In the genomic region with DNA sequence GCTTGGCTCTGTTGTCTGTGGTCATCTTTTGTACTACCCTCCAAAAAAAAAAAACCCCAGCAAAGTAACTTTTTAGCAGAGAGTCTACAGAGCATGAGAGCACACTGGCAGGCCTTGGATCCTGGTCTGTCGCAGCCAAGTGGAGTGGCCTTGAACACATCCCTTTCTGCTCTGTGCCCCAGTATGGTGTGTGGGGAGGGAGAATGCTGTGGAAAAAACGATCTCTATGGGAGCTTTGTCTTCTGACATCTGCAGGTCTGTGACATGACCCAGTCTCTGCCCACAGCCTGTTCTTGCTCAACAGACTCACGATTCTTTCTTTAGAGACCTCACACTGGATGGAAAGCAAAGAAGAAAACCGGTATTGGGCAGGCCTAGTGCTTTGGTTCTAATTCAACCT, we compare ENCODE assay signal across 8 mouse cellular contexts. TPM values are rescaled to one million over a fixed set of nuclear protein-coding genes. Genes with fewer than 3 reads are reported as not detected.
A peak's percentile ranks its signal among the peaks of the same experiment; 100 is the strongest.
DNase-seq lines count a peak whose midpoint lies in the region; ATAC-seq and TF ChIP-seq lines count a peak whose summit lies in the region.

No protein-coding gene starts in this region.

- intact Hi-C loops in left cerebral cortex, adult 2 months (cut with DNase I), result loop anchor here (5.0 to 10.0 kb wide), 3 partner anchors 59 to 351 kb away; a partner anchor contains a TSS
- intact Hi-C loops in left cerebral cortex, postnatal 10 days (cut with DNase I), result loop anchor here (5.0 kb wide), 1 partner anchor 59 kb away; no protein-coding TSS in a partner anchor
- intact Hi-C loops in left cerebral cortex, postnatal 36 days (cut with DNase I), result loop anchor here (2.0 to 5.0 kb wide), 2 partner anchors 16 to 59 kb away; a partner anchor contains a TSS

- H3K27ac ChIP-seq in left cerebral cortex, adult 2 months, result peak overlapping the region; percentile 96
- H3K27ac ChIP-seq in embryonic facial prominence, embryonic 13.5 days, result peak overlapping the region; percentile 88; the same call in 1 of the 2 replicates
- peak overlapping the region; percentile 89 for H3K27ac ChIP-seq in hindbrain, postnatal 0 days
- no peak overlapping the region for H3K27ac ChIP-seq in neural tube, embryonic 12.5 days

- peak overlapping the region; percentile 87 for H3K4me2 ChIP-seq in embryonic facial prominence, embryonic 13.5 days
- peak overlapping the region; percentile 98 for H3K4me2 ChIP-seq in hindbrain, postnatal 0 days (ENCODE audit: low read depth, low read length)
- H3K4me2 ChIP-seq in neural tube, embryonic 12.5 days (replicated peaks), result peak overlapping the region; percentile 93

- no peak for DNase-seq in left cerebral cortex, adult 2 months (ENCODE audit: extremely low spot score in 1 of 2, low spot score in 2 of 2)
- DNase-seq in left cerebral cortex, postnatal 10 days (ENCODE audit: extremely low spot score in 1 of 2, low spot score in 2 of 2), result no peak
- no peak for DNase-seq in hindbrain, postnatal 0 days (ENCODE audit: low spot score)
- DNase-seq in frontal cortex, postnatal 10 days (ENCODE audit: low spot score in 2 of 2), result no peak
- no peak for DNase-seq in left cerebral cortex, postnatal 36 days (ENCODE audit: low spot score in 2 of 2)
- no peak for DNase-seq in layer of hippocampus, adult 9-11 months

- H3K27me3 ChIP-seq in embryonic facial prominence, embryonic 13.5 days, result no peaks in the 10 kb centered on the region
- no peaks in the 10 kb centered on the region for H3K27me3 ChIP-seq in hindbrain, postnatal 0 days (ENCODE audit: insufficient read depth, low read length)
- no peaks in the 10 kb centered on the region for H3K27me3 ChIP-seq in neural tube, embryonic 12.5 days (replicated peaks)

- H3K4me1 ChIP-seq in embryonic facial prominence, embryonic 13.5 days, result peaks cover 34% of the 10 kb centered on the region
- H3K4me1 ChIP-seq in hindbrain, postnatal 0 days (ENCODE audit: insufficient read depth, low read length), result peaks cover 24% of the 10 kb centered on the region
- H3K4me1 ChIP-seq in neural tube, embryonic 12.5 days, result peaks cover 21% of the 10 kb centered on the region

- H3K36me3 ChIP-seq in embryonic facial prominence, embryonic 13.5 days, result peaks cover 28% of the 10 kb centered on the region
- H3K36me3 ChIP-seq in hindbrain, postnatal 0 days (ENCODE audit: insufficient read depth, low read length), result peaks cover 22% of the 10 kb centered on the region
- peaks cover 32% of the 10 kb centered on the region for H3K36me3 ChIP-seq in neural tube, embryonic 12.5 days

- 65% methylated on average over 4 of the region's 4 CpGs for WGBS in embryonic facial prominence, embryonic 13.5 days
- WGBS in hindbrain, postnatal 0 days, result 56% methylated on average over 4 of the region's 4 CpGs
- 74% methylated on average over 4 of the region's 4 CpGs for WGBS in neural tube, embryonic 12.5 days

- no peaks in the 10 kb centered on the region for H3K9me3 ChIP-seq in embryonic facial prominence, embryonic 13.5 days
- H3K9me3 ChIP-seq in hindbrain, postnatal 0 days (ENCODE audit: low read length), result no peaks in the 10 kb centered on the region
- H3K9me3 ChIP-seq in neural tube, embryonic 12.5 days, result no peaks in the 10 kb centered on the region

- no peak for TF ChIP-seq CTCF in left cerebral cortex, adult 2 months (IDR thresholded peaks at IDR 0.05)
- no peak for TF ChIP-seq CTCF in hindbrain, postnatal 0 days (IDR thresholded peaks at IDR 0.05; ENCODE audit: low read depth)

- no peak overlapping the region; the same call in 1 of the 2 replicates for H3K4me3 ChIP-seq in left cerebral cortex, adult 2 months
- H3K4me3 ChIP-seq in embryonic facial prominence, embryonic 13.5 days, result peak overlapping the region; percentile 77
- 0 out of 2 replicates have a peak overlapping the region, but pooled peaks have one; percentile 73 for H3K4me3 ChIP-seq in hindbrain, postnatal 0 days (ENCODE audit: low read length)
- no peak overlapping the region for H3K4me3 ChIP-seq in neural tube, embryonic 12.5 days

- H3K9ac ChIP-seq in embryonic facial prominence, embryonic 13.5 days, result peak overlapping the region; percentile 90
- H3K9ac ChIP-seq in hindbrain, postnatal 0 days (replicated peaks; ENCODE audit: low read length), result no peak overlapping the region
- peak overlapping the region; percentile 81; the same call in 1 of the 2 replicates for H3K9ac ChIP-seq in neural tube, embryonic 12.5 days

- ATAC-seq in embryonic facial prominence, embryonic 13.5 days (ENCODE audit: insufficient number of reproducible peaks, insufficient read depth, low FRiP score, low TSS enrichment, low read depth), result no peak
- ATAC-seq in hindbrain, postnatal 0 days, result no peak
- no peak for ATAC-seq in neural tube, embryonic 12.5 days (ENCODE audit: low FRiP score, low read depth)

RNA-seq across cellular contexts. Expression of a gene that starts 1.6 kb away (rescaled TPM):
- 100 to 1,000 TPM; 155 to 166 TPM for total RNA-seq in left cerebral cortex, adult 2 months (2021)
- 100 to 1,000 TPM; 260 to 263 TPM for total RNA-seq in left cerebral cortex, postnatal 10 days (2021)
- 56.7 and 56.9 TPM in 2 replicates for polyA plus RNA-seq in embryonic facial prominence, embryonic 13.5 days (2015; fragmentation: Nextera tagmentation; extraction: Ambion mirVana)
- total RNA-seq in hindbrain, postnatal 0 days (2014; rRNA removed), result 109 and 132 TPM in 2 replicates
- 99.9 and 107 TPM in 2 replicates for polyA plus RNA-seq in hindbrain, postnatal 0 days (2015; fragmentation: Nextera tagmentation; extraction: Ambion mirVana)
- polyA plus RNA-seq in neural tube, embryonic 12.5 days (2016; fragmentation: Nextera tagmentation; extraction: Ambion mirVana), result 79.0 and 79.6 TPM in 2 replicates
- 100 to 1,000 TPM; 148 to 172 TPM for total RNA-seq in left cerebral cortex, postnatal 36 days (2021)

RNA-seq across cellular contexts. Expression of a gene that starts 5.2 kb away (rescaled TPM):
- total RNA-seq in left cerebral cortex, adult 2 months (2021), result 1 to 10 TPM; 2.4 to 3.4 TPM
- total RNA-seq in left cerebral cortex, postnatal 10 days (2021), result 1 to 10 TPM; 2.6 to 3.5 TPM
- polyA plus RNA-seq in embryonic facial prominence, embryonic 13.5 days (2015; fragmentation: Nextera tagmentation; extraction: Ambion mirVana), result 1.6 and 3.1 TPM in 2 replicates
- total RNA-seq in hindbrain, postnatal 0 days (2014; rRNA removed), result 0.43 and 3.4 TPM in 2 replicates
- 0.92 and 0.99 TPM in 2 replicates for polyA plus RNA-seq in hindbrain, postnatal 0 days (2015; fragmentation: Nextera tagmentation; extraction: Ambion mirVana)
- 1.3 and 2.0 TPM in 2 replicates for polyA plus RNA-seq in neural tube, embryonic 12.5 days (2016; fragmentation: Nextera tagmentation; extraction: Ambion mirVana)
- 1 to 10 TPM in 1 of 2 experiments, under 1 TPM in 1; 0.99 to 3.0 TPM for total RNA-seq in left cerebral cortex, postnatal 36 days (2021)

RNA-seq across cellular contexts. Expression of a gene that starts 15.8 kb away (rescaled TPM):
- total RNA-seq in left cerebral cortex, adult 2 months (2021), result 100 to 1,000 TPM; 312 to 323 TPM
- 100 to 1,000 TPM; 167 to 169 TPM for total RNA-seq in left cerebral cortex, postnatal 10 days (2021)
- polyA plus RNA-seq in embryonic facial prominence, embryonic 13.5 days (2015; fragmentation: Nextera tagmentation; extraction: Ambion mirVana), result 104 and 112 TPM in 2 replicates
- 163 and 240 TPM in 2 replicates for total RNA-seq in hindbrain, postnatal 0 days (2014; rRNA removed)
- 239 and 242 TPM in 2 replicates for polyA plus RNA-seq in hindbrain, postnatal 0 days (2015; fragmentation: Nextera tagmentation; extraction: Ambion mirVana)
- polyA plus RNA-seq in neural tube, embryonic 12.5 days (2016; fragmentation: Nextera tagmentation; extraction: Ambion mirVana), result 160 and 169 TPM in 2 replicates
- 100 to 1,000 TPM; 303 to 345 TPM for total RNA-seq in left cerebral cortex, postnatal 36 days (2021)

RNA-seq across cellular contexts. Expression of a gene that starts 20.3 kb away (rescaled TPM):
- 1 to 10 TPM; 1.1 to 1.2 TPM for total RNA-seq in left cerebral cortex, adult 2 months (2021)
- under 1 TPM; 0.21 to 0.41 TPM for total RNA-seq in left cerebral cortex, postnatal 10 days (2021)
- polyA plus RNA-seq in embryonic facial prominence, embryonic 13.5 days (2015; fragmentation: Nextera tagmentation; extraction: Ambion mirVana), result 0.27 and 0.59 TPM in 2 replicates
- 0.16 and 2.1 TPM in 2 replicates for total RNA-seq in hindbrain, postnatal 0 days (2014; rRNA removed)
- polyA plus RNA-seq in hindbrain, postnatal 0 days (2015; fragmentation: Nextera tagmentation; extraction: Ambion mirVana), result 0.26 and 0.29 TPM in 2 replicates
- 0.68 and 0.72 TPM in 2 replicates for polyA plus RNA-seq in neural tube, embryonic 12.5 days (2016; fragmentation: Nextera tagmentation; extraction: Ambion mirVana)
- under 1 TPM; 0.54 to 0.68 TPM for total RNA-seq in left cerebral cortex, postnatal 36 days (2021)

RNA-seq across cellular contexts. Expression of a gene that starts 31.3 kb away (rescaled TPM):
- 10 to 100 TPM; 50.4 TPM for total RNA-seq in left cerebral cortex, adult 2 months (2021)
- 10 to 100 TPM; 54.4 to 56.2 TPM for total RNA-seq in left cerebral cortex, postnatal 10 days (2021)
- 300 and 311 TPM in 2 replicates for polyA plus RNA-seq in embryonic facial prominence, embryonic 13.5 days (2015; fragmentation: Nextera tagmentation; extraction: Ambion mirVana)
- 126 and 199 TPM in 2 replicates for total RNA-seq in hindbrain, postnatal 0 days (2014; rRNA removed)
- 142 and 143 TPM in 2 replicates for polyA plus RNA-seq in hindbrain, postnatal 0 days (2015; fragmentation: Nextera tagmentation; extraction: Ambion mirVana)
- polyA plus RNA-seq in neural tube, embryonic 12.5 days (2016; fragmentation: Nextera tagmentation; extraction: Ambion mirVana), result 293 and 310 TPM in 2 replicates
- total RNA-seq in left cerebral cortex, postnatal 36 days (2021), result 10 to 100 TPM; 47.5 to 49.9 TPM

Comparison
In these comparisons a context has a peak if more than half of its experiments do, and no peak if none do; other contexts are left out.
1. H3K4me3 ChIP-seq: peak in embryonic facial prominence, embryonic 13.5 days (single experiment) and hindbrain, postnatal 0 days (single experiment); none in left cerebral cortex, adult 2 months (single experiment) and neural tube, embryonic 12.5 days (single experiment).
2. Peak in every context shown above with its lines, with median percentiles within 50 percentile points of each other: H3K4me2 ChIP-seq.